13 mouse cellular contexts compared by ENCODE assay signal in the genomic region with DNA sequence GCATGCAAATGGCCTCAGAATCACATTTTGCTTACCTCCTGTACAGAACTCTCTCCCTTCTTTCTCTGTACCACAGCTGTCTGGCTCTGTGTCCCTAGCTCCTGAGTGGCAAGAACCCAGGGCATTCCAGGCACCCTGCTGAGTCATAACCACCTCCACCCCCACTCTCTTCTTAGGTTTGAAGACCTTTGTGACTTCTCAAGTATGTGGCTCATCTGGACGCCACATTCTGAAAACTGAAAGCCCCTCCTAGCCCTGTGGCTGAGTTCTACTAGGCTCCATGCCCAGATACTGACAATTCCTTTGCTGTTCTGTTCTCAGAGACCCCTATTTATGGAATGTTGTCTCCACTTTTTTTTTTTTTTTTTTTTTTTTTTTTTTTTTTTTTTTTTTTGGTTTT.
DNase-seq lines count a peak whose midpoint lies in the region; ATAC-seq and TF ChIP-seq lines count a peak whose summit lies in the region.
"Had no signal": no experiment of that assay in that cellular context is flagged by ENCODE, and none has a peak within 500 bp of the region (broad histone marks: within the 10 kb centered on the region; RNA-seq: fewer than 3 reads in every experiment).

No protein-coding gene starts in this region.

- no peak for TF ChIP-seq CTCF in hindbrain, postnatal 0 days (IDR thresholded peaks at IDR 0.05; ENCODE audit: low read depth)
- TF ChIP-seq CTCF in CH12.LX (conservative IDR thresholded peaks at IDR 0.05 in 1 of 2, IDR thresholded peaks at IDR 0.05 in 1 of 2; ENCODE audit: low read depth in 2 of 2, low read length in 2 of 2): no peak

- intact Hi-C loops in gastrocnemius, postnatal 14 days (cut with DNase I; ENCODE audit: low total_unique reads): no loop called here

- H3K27ac ChIP-seq in hindbrain, embryonic 11.5 days (ENCODE audit: low read depth, low read length): no peak overlapping the region
- no peak overlapping the region for H3K27ac ChIP-seq in hindbrain, postnatal 0 days
- no peak overlapping the region for H3K27ac ChIP-seq in CH12.LX (ENCODE audit: insufficient read depth, low read depth)
- H3K27ac ChIP-seq: heart, embryonic 13.5 days; liver, embryonic 13.5 days had no signal

- in situ Hi-C loops in CH12.LX (cut with MboI; ENCODE audit: low pct_ligation_motif_present, low pct_unique_long_range_greater_than_20kb, low sequenced_read_pairs): no loop called here

- no peaks in the 10 kb centered on the region for H3K4me1 ChIP-seq in hindbrain, embryonic 11.5 days (replicated peaks; ENCODE audit: control insufficient read depth, insufficient read depth, low read length)
- H3K4me1 ChIP-seq in hindbrain, postnatal 0 days (ENCODE audit: insufficient read depth, low read length): no peaks in the 10 kb centered on the region
- H3K4me1 ChIP-seq in CH12.LX (ENCODE audit: control insufficient read depth in 1 of 2, insufficient read depth in 2 of 2): peaks cover 2 to 4% of the 10 kb centered on the region in 2 experiments; a peak in 2 of 4 replicates
- H3K4me1 ChIP-seq: liver, embryonic 13.5 days had no signal

- H3K36me3 ChIP-seq in hindbrain, embryonic 11.5 days (ENCODE audit: control insufficient read depth, insufficient read depth, low read length): no peaks in the 10 kb centered on the region
- no peaks in the 10 kb centered on the region for H3K36me3 ChIP-seq in hindbrain, postnatal 0 days (ENCODE audit: insufficient read depth, low read length)
- no peaks in the 10 kb centered on the region for H3K36me3 ChIP-seq in CH12.LX (replicated peaks in 1 of 2; ENCODE audit: control insufficient read depth in 1 of 2, insufficient read depth in 1 of 2, low read length in 1 of 2)
- H3K36me3 ChIP-seq: heart, embryonic 13.5 days; liver, embryonic 13.5 days had no signal

- peak; percentile 50; the same call in 1 of the 2 replicates for TF ChIP-seq EP300 in CH12.LX (IDR thresholded peaks at IDR 0.05; ENCODE audit: low read length)

- H3K9ac ChIP-seq in hindbrain, embryonic 11.5 days (ENCODE audit: low read depth, low read length): no peak overlapping the region
- H3K9ac ChIP-seq in hindbrain, postnatal 0 days (replicated peaks; ENCODE audit: low read length): no peak overlapping the region
- H3K9ac ChIP-seq in CH12.LX (ENCODE audit: insufficient read depth, low read depth): no peak overlapping the region
- H3K9ac ChIP-seq: heart, embryonic 13.5 days; liver, embryonic 13.5 days had no signal

- no peak overlapping the region for H3K4me3 ChIP-seq in hindbrain, embryonic 11.5 days (ENCODE audit: low read depth, low read length)
- H3K4me3 ChIP-seq in hindbrain, postnatal 0 days (ENCODE audit: low read length): no peak overlapping the region
- H3K4me3 ChIP-seq in CH12.LX (replicated peaks in 1 of 3; ENCODE audit: low read depth in 2 of 3, low read length in 2 of 3, poor library complexity in 1 of 3): no peak overlapping the region
- H3K4me3 ChIP-seq: erythroblast, embryonic 14.5 days; heart, embryonic 13.5 days; liver, embryonic 13.5 days had no signal

- no peaks in the 10 kb centered on the region for H3K79me2 ChIP-seq in CH12.LX (replicated peaks; ENCODE audit: control insufficient read depth, extremely low read depth, insufficient read depth, poor library complexity, severe bottlenecking)

- dilution Hi-C loops in CH12.LX (cut with MboI; ENCODE audit: extremely low pct_ligation_motif_present, extremely low pct_unique_long_range_greater_than_20kb, low sequenced_read_pairs): no loop called here

- WGBS in hindbrain, embryonic 11.5 days: 67% methylated on average over 1 of the region's 1 CpGs
- WGBS in hindbrain, postnatal 0 days: 57% methylated on average over 1 of the region's 1 CpGs

- no peaks in the 10 kb centered on the region for H3K9me3 ChIP-seq in hindbrain, embryonic 11.5 days (ENCODE audit: control insufficient read depth, low read length)
- no peaks in the 10 kb centered on the region for H3K9me3 ChIP-seq in hindbrain, postnatal 0 days (ENCODE audit: low read length)
- H3K9me3 ChIP-seq in CH12.LX (replicated peaks; ENCODE audit: low read length): no peaks in the 10 kb centered on the region
- H3K9me3 ChIP-seq: heart, embryonic 13.5 days; liver, embryonic 13.5 days had no signal

- no peak for TF ChIP-seq POLR2A in CH12.LX (IDR thresholded peaks at IDR 0.05; ENCODE audit: low read depth, low read length)

- TF ChIP-seq RAD21 in CH12.LX (IDR thresholded peaks at IDR 0.05; ENCODE audit: low read depth, low read length): no peak; the same call in 1 of the 2 replicates

- ATAC-seq in hindbrain, embryonic 11.5 days (ENCODE audit: low FRiP score): no peak
- no peak for ATAC-seq in hindbrain, postnatal 0 days
- ATAC-seq in megakaryocyte-erythroid progenitor cell, adult 5-6 weeks (replicated peaks; ENCODE audit: low FRiP score, low TSS enrichment, poor library complexity, severe bottlenecking): no peak
- ATAC-seq: intestine, embryonic 16.5 days had no signal

- H3K27me3 ChIP-seq in hindbrain, embryonic 11.5 days (ENCODE audit: control insufficient read depth, insufficient read depth, low read length): no peaks in the 10 kb centered on the region
- H3K27me3 ChIP-seq in hindbrain, postnatal 0 days (ENCODE audit: insufficient read depth, low read length): no peaks in the 10 kb centered on the region
- no peaks in the 10 kb centered on the region for H3K27me3 ChIP-seq in CH12.LX (replicated peaks)
- H3K27me3 ChIP-seq: heart, embryonic 13.5 days; liver, embryonic 13.5 days had no signal

- H3K4me2 ChIP-seq in hindbrain, embryonic 11.5 days (replicated peaks; ENCODE audit: low read depth, low read length): no peak overlapping the region
- H3K4me2 ChIP-seq in hindbrain, postnatal 0 days (ENCODE audit: low read depth, low read length): no peak overlapping the region
- H3K4me2 ChIP-seq in CH12.LX (ENCODE audit: insufficient read depth, low read depth, poor library complexity, severe bottlenecking): peak overlapping the region; percentile 31; the same call in 1 of the 2 replicates
- H3K4me2 ChIP-seq: heart, embryonic 13.5 days; liver, embryonic 13.5 days had no signal

- DNase-seq in hindbrain, embryonic 11.5 days (ENCODE audit: low spot score): peak; percentile 19
- DNase-seq in hindbrain, postnatal 0 days (ENCODE audit: low spot score): no peak
- DNase-seq in CH12.LX (ENCODE audit: extremely low read depth) (peak; percentile 17), ZHBTc4 (ENCODE audit: low read depth, low spot score) (peak; percentile 54)
- peak; percentile 10 for DNase-seq in gastrocnemius, postnatal 14 days
- no peak for DNase-seq in cerebellum, postnatal 4 days (ENCODE audit: low spot score in 2 of 2)
- no peak for DNase-seq in kidney, postnatal 25 days
- DNase-seq: liver, embryonic 13.5 days; thymus, postnatal 36 days had no signal

TF ChIP-seq in CH12.LX, 34 proteins besides CTCF, POLR2A, EP300 and RAD21:
- TF ChIP-seq SIN3A (IDR thresholded peaks at IDR 0.05; ENCODE audit: low read length) (no peak), KAT2A (IDR thresholded peaks at IDR 0.05; ENCODE audit: insufficient replicate concordance, low read length) (no peak), BHLHE40 (IDR thresholded peaks at IDR 0.05; ENCODE audit: low read depth, low read length) (0 out of 2 replicates have a peak, but pooled peaks have one; percentile 15), E2F4 (IDR thresholded peaks at IDR 0.05; ENCODE audit: insufficient replicate concordance, low read depth, low read length) (no peak), ZMIZ1 (IDR thresholded peaks at IDR 0.05; ENCODE audit: low read depth, low read length) (no peak), USF1 (IDR thresholded peaks at IDR 0.05; ENCODE audit: low read depth, low read length) (no peak), MEF2A (IDR thresholded peaks at IDR 0.05; ENCODE audit: borderline replicate concordance, low read depth, low read length) (no peak), MXI1 (IDR thresholded peaks at IDR 0.05; ENCODE audit: low read depth, low read length) (no peak), NELFE (IDR thresholded peaks at IDR 0.05; ENCODE audit: low read depth, low read length) (no peak), IRF4 (IDR thresholded peaks at IDR 0.05; ENCODE audit: low read depth, low read length) (peak; percentile 49; the same call in 1 of the 2 replicates), CHD1 (IDR thresholded peaks at IDR 0.05; ENCODE audit: low read depth, low read length) (no peak), ZNF384 (IDR thresholded peaks at IDR 0.05; ENCODE audit: low read depth, low read length) (peak; percentile 67; the same call in 1 of the 2 replicates), JUND (conservative IDR thresholded peaks at IDR 0.05; ENCODE audit: low read depth, low read length) (no peak), TCF12 (IDR thresholded peaks at IDR 0.05; ENCODE audit: low read depth, low read length) (no peak), JUN (IDR thresholded peaks at IDR 0.05; ENCODE audit: insufficient read depth, low read depth, low read length) (no peak), POLR2AphosphoS2 (IDR thresholded peaks at IDR 0.05; ENCODE audit: low read depth, low read length) (no peak), PAX5 (IDR thresholded peaks at IDR 0.05; ENCODE audit: low read length) (no peak), MAX (IDR thresholded peaks at IDR 0.05; ENCODE audit: low read length) (no peak), RCOR1 (conservative IDR thresholded peaks at IDR 0.05; ENCODE audit: low read depth, low read length) (no peak), MAFK (IDR thresholded peaks at IDR 0.05; ENCODE audit: insufficient replicate concordance, low read length) (no peak)

Comparison
In these comparisons a context has a peak if more than half of its experiments do, and no peak if none do; other contexts are left out.
1. DNase-seq: peak in hindbrain, embryonic 11.5 days (single experiment), CH12.LX (single experiment), ZHBTc4 (single experiment) and gastrocnemius, postnatal 14 days (single experiment); none in hindbrain, postnatal 0 days (single experiment), cerebellum, postnatal 4 days (0 of 2) and kidney, postnatal 25 days (0 of 2).